Mouse (Mus musculus) CD4-positive helper T cell, adult 2 months (primary cell): ENCODE measurements around the gene Lgals1.

Experiments used
- DNase-seq: peaks from one replicate; pipeline ENCODE4 v3.0.0-alpha.2; 2012; ENCODE audit warnings: low read depth, missing footprints, low spot score

Gene Lgals1

DNA sequence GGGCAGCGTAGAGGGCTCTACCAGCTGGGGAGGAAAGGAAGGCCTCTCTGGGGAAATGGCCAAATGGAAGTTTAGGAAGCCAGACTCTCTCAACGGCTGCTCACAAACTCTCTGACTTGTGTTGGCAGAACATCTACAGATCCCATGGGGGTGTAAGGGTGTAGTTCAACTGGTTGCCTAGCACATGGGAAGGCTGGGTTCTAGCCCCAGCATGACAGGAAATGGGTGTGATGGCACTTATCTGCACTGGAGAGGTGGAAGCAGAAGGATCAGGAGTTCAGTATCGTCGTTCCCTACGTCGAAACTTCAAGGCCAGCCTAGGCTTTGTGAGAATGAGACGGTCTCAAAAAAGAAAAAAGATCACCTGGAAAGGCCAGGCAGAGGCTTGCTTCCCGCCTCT, 17.5 kb upstream of the Lgals1 start:
- no peak for DNase-seq

DNA sequence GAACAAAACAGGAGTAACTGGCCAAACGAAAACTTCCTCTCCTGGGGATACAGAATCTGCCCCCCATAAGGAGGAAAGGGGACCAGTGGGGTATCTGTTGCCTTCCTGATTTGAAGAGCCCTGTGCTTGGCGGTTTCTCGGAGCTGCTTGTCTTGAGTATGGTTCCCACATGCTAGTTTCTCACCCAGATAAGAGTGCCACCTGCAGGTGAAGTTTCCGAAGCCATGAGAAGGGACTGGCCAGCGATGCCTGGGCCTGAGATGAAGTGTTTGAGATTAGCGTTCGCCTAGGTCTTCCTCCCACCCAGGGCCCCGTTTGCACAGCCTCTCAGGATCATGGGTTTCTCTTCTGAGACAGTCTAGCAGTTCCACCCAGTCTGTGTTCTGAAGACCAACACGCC, 14.5 kb upstream of the Lgals1 start:
- DNase-seq: peak; percentile 55

DNA sequence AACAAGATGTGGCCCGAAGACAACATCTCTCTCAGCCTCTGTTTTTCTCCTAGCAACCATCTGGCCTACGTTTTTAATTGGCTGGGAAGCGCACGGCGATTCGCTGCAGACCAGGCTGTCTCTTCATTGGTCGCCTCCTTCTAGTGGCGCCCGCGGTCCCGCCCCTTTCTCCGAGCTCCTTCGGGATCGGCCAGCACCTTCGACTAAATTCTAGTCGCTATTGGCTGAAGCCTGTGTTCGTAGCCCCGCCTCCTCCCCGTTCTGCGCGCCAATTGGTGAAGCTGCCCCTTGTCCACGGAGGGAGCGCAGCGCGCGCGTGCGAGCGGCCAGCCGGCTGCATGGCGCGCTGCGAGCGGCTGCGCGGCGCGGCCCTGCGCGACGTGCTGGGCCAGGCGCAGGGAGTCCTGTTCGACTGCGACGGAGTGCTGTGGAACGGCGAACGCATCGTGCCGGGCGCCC, 12.9 kb upstream of the Lgals1 start, which contains the start of gene Pdxp:
Pdxp (plus strand) TSS at position 288 of the 459 bp plus-strand sequence.
- peak; percentile 98 for DNase-seq

GRCm38 (mm10) chr15:78914091-78914822, 12.3 kb upstream of the Lgals1 start:
- no peak for DNase-seq

- no peak for DNase-seq
These were observed 11.5 kb upstream of the Lgals1 start for GRCm38 (mm10) chr15:78914823-78915659.

GRCm38 (mm10) chr15:78915660-78916017, 10.9 kb upstream of the Lgals1 start:
- DNase-seq: peak; percentile 86

DNA sequence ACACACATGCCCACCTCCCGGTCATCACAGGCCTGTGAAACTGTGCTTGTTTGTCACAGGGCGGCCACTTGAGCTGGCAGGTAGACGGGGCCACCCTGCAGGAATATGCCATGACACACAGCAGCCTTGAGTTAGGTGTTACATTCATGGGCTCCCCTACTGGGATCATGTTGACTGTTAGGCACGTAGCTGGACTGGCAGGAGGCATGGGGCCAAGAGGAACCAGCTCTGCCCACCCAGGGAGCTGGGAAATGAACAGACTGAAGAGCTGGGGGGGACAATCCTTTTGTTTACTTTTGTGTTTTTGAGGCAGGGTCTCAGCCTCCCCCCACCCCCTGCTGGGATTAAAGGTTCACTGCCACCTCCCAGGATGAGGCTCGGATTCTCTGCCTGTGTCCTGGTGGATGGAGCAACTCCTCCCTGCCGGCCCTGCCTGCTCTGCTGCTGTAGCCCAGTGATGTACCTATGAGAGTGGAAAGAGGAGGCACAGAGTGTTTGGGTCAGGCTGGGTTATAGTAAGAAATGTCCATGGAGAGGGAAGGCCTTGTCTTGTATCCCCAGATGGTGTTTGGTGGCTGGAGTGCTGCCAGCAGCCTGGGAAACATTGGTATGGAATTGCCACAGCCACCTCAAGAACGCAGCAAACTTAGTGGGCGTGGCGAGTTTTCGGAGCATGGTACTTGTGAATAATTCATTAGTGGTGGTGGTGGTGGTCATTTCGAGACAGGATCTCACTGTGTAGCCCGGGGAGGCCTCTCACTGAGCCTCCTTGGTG, 10.3 kb upstream of the Lgals1 start:
- no peak for DNase-seq

DNA sequence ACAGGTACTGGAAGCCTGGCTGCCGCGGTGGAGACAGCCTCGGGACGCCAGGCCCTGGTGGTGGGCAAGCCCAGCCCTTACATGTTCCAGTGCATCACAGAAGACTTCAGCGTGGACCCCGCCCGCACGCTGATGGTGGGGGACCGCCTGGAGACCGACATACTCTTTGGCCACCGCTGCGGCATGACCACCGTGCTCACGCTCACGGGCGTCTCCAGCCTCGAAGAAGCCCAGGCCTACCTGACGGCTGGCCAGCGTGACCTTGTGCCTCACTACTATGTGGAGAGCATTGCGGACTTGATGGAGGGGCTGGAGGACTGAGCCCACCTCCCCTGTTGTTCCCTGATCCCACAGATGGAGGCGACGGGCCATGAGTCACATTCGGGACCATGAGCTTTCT, 8.4 kb upstream of the Lgals1 start:
- no peak for DNase-seq

DNA sequence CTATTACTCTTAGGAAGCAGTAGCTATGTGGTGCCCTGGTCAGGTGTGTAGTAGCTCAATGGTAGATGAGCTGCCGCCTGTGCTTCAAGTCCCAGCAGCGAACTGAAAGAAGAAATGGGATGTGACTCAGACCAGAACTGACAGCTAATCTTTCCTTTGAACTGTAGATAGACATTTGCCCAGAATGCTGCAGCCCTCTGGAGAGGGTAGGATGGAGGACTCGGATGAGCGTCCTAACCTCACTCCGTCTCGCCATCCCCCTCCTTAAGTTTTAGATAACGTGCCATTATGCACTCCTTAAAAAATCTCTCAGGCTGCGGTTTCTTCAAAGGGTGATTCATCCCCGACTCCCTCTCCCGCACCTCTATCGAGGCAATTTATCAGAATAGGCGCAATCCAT, 6.6 kb upstream of the Lgals1 start:
- no peak for DNase-seq

DNA sequence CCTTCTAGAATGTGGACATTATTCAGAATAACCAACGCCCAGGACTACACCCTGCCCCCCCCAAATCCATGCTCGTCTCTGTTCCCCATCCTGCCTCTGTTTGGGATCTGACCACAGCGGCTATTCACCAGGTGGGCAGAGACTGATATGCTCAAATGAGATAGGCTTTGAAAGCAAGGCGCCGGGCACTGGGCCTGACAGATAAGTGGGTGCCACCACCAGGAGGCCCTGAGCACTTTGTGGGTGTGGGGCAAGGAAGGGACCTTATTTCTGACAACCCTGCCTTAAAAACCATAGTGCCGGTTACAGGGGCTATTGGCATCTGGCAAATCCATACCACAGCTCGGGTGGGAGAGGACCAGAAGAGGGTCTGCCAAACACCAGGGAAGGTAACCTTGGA, 3.8 kb upstream of the Lgals1 start:
- no peak for DNase-seq

GRCm38 (mm10) chr15:78923585-78923984, 2.9 kb upstream of the Lgals1 start:
- DNase-seq: peak; percentile 89

DNA sequence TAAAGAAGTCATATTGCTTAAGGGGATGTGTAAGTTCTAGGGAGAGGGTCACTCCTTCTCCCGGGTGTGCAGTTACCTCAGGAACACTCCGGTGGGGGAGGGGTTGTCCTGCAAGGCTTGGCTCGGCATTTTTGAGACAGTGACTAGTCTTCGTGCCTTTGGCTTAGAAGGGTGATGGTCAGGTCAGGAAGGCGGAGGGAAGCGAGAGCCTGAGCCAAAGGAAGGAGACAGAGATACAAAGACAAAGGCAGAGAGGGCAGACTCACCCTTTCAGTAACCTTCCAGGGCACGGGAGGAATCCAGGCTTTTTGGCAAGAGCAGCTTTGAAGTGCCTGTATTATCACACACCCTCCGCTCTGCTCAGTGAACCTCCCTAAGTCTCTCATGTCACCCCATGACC, 1.4 kb upstream of the Lgals1 start:
- DNase-seq: no peak

- DNase-seq: peak; percentile 28
These were observed 679 bp downstream of the Lgals1 start for GRCm38 (mm10) chr15:78927021-78927787.

- DNase-seq: peak; percentile 94
These were observed 1.4 kb downstream of the Lgals1 start for GRCm38 (mm10) chr15:78927788-78928457.

GRCm38 (mm10) chr15:78928539-78928938, 2.0 kb downstream of the Lgals1 start:
- peak; percentile 30 for DNase-seq

DNA sequence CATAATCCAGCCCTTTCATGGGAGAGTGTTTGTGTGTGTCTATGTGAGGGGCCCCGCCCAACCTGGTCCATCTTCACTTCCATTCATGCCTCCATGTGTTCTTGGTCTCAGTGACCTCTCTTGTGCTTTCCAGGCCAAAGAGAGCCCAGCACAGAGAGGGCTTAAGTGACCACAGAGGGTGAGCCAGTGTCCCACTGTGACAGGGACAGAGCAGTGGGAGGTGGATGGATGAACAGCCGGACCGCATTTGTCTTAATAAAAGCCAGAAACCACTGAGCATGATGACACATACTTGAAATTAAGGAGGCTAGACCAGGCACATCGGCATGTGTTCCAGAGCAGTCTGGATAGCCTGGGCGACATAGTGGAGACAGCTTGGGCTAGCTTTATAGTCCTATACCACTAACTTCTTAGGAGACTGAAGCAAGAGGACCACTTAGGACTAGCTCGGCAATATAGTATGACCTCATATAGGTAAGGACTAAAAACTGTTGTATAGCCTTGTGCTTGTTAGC, 3.7 kb downstream of the Lgals1 start:
- no peak for DNase-seq

- DNase-seq: no peak
These were observed 4.4 kb downstream of the Lgals1 start for GRCm38 (mm10) chr15:78930801-78931426.

DNA sequence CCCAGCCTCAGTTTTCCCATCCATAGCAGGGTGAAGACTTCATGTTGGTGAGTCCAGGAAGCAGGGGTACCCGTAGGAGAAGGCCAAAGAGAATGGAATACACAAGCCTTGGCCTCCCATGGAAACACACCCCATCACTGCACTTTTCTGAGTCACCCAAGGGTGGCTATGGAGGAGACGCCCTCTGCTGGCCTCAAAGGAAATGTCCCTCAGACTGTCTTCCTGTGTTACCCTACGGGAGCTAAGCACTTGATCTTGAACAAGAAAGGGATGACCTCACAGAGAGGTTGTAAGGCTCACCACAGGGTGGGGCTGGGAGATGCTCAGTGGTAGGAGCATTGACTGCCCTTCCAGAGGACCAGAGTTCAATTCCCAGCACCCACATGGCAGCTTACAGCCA, 5.1 kb downstream of the Lgals1 start:
- DNase-seq: peak; percentile 87

DNA sequence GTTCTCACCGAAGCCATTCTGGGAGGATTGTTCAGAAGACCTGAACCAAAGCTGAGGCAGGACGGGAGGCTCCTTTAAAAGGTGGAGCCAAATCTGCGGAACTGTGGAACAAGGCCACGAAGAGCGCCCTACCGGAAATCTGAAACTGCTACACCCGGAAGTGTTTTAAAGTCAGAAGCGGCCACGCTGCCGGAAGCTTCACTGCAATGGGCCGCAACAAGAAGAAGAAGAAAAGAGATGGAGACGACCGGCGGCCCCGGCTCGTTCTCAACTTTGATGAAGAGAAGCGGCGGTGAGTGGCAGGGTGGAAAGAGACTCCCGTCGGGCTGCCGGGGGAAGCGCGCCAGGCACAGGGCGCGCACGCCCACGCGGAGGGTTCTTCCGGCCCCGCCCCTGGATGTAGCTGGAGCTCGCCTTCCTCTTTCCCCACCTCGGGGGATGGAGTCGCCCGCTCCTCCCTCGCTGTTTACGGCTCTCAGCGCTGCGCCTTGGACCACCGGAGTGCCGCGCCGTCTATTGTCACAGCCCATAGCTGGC, 8.3 kb downstream of the Lgals1 start, which contains the start of gene Nol12:
Nol12 (plus strand) TSS at position 150 of the 537 bp plus-strand sequence.
- DNase-seq: peak; percentile 93

GRCm38 (mm10) chr15:78936403-78936802, 9.9 kb downstream of the Lgals1 start:
- no peak for DNase-seq
